Mouse (Mus musculus) heart, embryonic 10.5 days (tissue): ENCODE results near the gene Pea15a. TPM values are rescaled to one million over a fixed set of nuclear protein-coding genes. Genes with fewer than 3 reads are reported as not detected.
A peak's percentile ranks its signal among the peaks of the same experiment; 100 is the strongest.

ENCODE experiments used
- DNase-seq: peaks from one replicate; pipeline ENCODE4 v3.0.0-alpha.2; 2017; ENCODE audit warnings: low spot score
- H3K27ac ChIP-seq: fragments of 300-500 bp; sonication (generic); 2 replicates; pipeline ENCODE4 v1.5.1; 2016; ENCODE audit warnings: mild to moderate bottlenecking
- H3K27me3 ChIP-seq: fragments of 300-500 bp; sonication (generic); 2 replicates; pipeline ENCODE4 v1.6.1; 2016; ENCODE audit warnings: mild to moderate bottlenecking; ENCODE audit not compliant: poor library complexity, insufficient read depth, severe bottlenecking
- H3K36me3 ChIP-seq: fragments of 300-500 bp; sonication (generic); 2 replicates; pipeline ENCODE4 v1.6.1; 2016; ENCODE audit warnings: mild to moderate bottlenecking, moderate library complexity
- H3K4me1 ChIP-seq: fragments of 300-500 bp; sonication (generic); 2 replicates; pipeline ENCODE4 v1.6.1; 2016; ENCODE audit warnings: mild to moderate bottlenecking
- H3K4me3 ChIP-seq: fragments of 300-500 bp; sonication (generic); 2 replicates; pipeline ENCODE4 v1.5.1; 2016; ENCODE audit warnings: mild to moderate bottlenecking, moderate library complexity
- H3K9me3 ChIP-seq: fragments of 300-500 bp; sonication (generic); 2 replicates; pipeline ENCODE4 v1.6.1; 2016; ENCODE audit warnings: mild to moderate bottlenecking, moderate library complexity
- WGBS: fragments of 180-500 bp; shearing (Covaris S2); methylation state at CpG from one replicate; pipeline ENCODE4 v1.1.7; 2016; 5-methylcytosine and 5-hydroxymethylcytosine counted together
- polyA plus RNA-seq: library from polyadenylated mRNA; unstranded; fragments of >200 nt; fragmentation: Nextera tagmentation; extraction: Ambion mirVana; gene quantifications from 2 replicates; pipeline ENCODE4 v1.2.1, GENCODE M21; 2016

The Pea15a gene
- polyA plus RNA-seq, 1 experiment from 2014 or later = 115 TPM

DNA sequence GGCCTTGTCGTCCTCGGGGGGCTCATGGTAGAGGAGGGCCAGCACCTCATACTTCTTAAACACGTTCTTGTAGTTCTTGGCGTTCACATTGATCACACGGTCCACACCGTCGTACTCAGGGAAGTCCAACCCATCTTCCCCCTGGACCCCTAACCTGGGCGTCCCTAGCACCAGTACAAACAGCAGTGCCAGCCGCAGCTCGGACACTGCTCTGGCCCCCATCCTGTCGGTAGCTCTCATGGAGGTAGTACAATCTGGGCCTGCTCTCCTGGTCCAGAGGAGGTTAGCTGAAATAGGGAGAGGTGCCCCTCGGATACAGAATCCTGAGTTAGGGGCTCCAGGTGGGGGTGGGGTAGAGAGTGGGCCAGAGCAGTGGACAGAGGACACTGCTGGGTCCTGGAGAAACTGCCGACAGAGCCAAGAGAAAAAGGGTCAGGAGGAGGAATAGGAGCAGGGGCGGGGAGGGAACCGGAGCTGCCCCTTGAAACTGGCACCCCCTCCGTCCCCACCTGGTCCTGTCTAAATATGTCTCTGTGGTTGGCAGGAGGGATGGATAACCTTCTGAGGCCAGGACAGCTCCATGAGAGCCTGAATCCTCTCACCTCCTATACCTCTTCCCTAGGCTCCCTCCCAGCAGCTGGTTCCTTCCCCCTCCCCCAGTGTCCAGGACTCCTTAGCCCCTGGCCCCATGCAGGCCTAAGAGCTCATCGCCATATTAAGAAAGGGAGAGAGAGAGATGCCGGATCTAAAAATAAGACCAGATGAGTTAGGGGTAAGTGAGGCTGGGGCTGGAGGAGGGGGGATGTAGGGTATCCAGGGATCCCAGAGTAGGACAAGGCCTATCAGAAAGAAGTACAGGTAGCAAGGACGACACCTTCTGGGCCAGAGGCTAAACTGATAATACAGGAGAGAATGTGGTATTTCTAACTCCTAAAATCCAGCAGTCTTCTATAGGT lies 13.1 kb upstream of the Pea15a start, which contains the start of gene Casq1:
Casq1 (minus strand) TSS at position 418 of the 956 bp plus-strand sequence.
- H3K36me3 ChIP-seq = peaks cover 11% of the 10 kb centered on the region; the same call in 1 of the 2 replicates
- H3K4me3 ChIP-seq = peak within 1 kb of the TSS; percentile 41
- peaks cover 73% of the 10 kb centered on the region for H3K4me1 ChIP-seq
- no peak for DNase-seq
- H3K27me3 ChIP-seq = no peaks in the 10 kb centered on the region
- peak within 1 kb of the TSS; percentile 90 for H3K27ac ChIP-seq
- H3K9me3 ChIP-seq = no peaks in the 10 kb centered on the region
- 55% methylated on average over 19 of the region's 19 CpGs for WGBS

DNA sequence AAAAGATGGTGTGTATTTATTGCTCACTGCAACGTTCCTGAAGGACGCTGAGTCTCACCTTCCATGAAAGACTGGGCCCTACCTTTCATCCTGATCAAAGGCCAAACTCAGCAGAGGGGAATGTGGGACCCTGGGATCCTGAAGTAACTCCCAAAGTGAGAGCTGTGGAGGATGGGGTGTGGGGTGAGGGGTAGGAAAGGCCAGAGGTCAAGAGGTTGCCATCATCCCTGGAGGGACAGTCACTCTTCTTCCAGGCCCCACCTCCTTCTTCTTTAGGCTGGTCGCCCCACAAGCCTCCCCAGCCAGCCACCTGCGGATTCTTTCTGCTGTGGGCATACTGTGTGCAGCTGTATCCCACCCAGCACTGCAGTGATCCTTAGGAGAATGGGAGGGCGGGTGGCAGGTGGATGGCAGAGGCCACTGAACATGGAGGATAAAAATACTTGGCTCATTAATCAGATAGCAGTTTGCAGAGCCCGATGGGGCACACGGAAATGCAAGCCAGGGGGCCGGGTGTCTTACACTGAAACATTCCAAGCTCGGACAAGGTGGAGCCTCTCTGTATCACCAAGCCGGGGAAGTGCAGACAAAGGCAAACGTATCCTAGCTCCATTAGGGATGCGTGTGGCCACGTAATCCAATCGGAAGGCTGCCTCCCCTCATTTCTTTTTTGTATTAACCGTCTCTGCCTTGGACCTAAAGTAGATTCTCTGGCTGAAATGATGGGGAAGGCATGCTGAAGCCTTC lies 11.7 kb upstream of the Pea15a start:
- H3K4me1 ChIP-seq = peaks cover 71% of the 10 kb centered on the region
- H3K4me3 ChIP-seq = peak overlapping the region; percentile 41
- H3K9me3 ChIP-seq = no peaks in the 10 kb centered on the region
- H3K27me3 ChIP-seq = no peaks in the 10 kb centered on the region
- H3K27ac ChIP-seq = peak overlapping the region; percentile 90
- DNase-seq = no peak
- peaks cover 18% of the 10 kb centered on the region for H3K36me3 ChIP-seq
- WGBS = 45% methylated on average over 15 of the region's 15 CpGs

DNA sequence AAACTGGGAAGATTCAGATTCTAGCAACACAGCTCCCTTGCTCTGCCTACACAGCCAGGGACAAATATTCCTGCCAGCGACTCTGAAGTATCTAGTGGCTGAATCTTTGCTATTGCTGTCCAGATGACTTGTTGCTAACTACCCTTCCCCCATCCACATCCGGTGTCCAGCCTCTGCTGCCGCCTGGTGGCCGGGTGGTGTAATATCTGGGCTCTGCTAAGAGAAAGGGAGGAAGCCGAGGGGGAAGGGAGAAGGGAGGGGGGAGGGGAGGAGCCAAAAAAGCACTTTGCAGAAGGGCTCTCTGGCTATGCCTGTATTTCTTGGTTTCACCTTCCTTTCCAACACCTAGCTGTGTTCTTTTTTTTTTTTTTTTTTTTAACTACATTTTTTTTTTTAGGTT lies 10.5 kb upstream of the Pea15a start:
- H3K27ac ChIP-seq = peak overlapping the region; percentile 93
- peaks cover 29% of the 10 kb centered on the region for H3K36me3 ChIP-seq
- peaks cover 66% of the 10 kb centered on the region for H3K4me1 ChIP-seq
- H3K27me3 ChIP-seq = no peaks in the 10 kb centered on the region
- H3K4me3 ChIP-seq = peak overlapping the region; percentile 51
- DNase-seq = peak; percentile 96
- no peaks in the 10 kb centered on the region for H3K9me3 ChIP-seq
- WGBS = 0% methylated on average over 5 of the region's 5 CpGs

DNA sequence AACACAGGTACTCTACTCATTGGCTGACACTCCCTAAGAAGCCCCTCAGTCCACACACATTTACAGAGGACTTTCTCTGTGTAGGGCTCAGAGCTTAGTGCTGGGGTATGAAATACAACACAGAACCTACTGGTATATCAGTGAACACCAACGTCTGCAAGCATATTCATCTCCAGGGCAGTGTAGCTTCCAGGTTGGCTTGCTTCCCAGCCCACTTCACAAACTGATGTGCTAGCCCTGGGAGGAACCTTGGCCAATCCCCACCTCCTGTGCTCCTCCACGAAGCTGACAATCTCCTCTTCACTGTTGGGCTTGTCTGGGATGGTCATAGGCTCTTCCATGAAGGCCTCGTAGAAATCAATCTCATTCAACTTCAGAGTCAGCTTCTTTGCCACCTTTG lies 8.1 kb upstream of the Pea15a start:
- H3K27me3 ChIP-seq = no peaks in the 10 kb centered on the region
- no peak overlapping the region for H3K4me3 ChIP-seq
- no peaks in the 10 kb centered on the region for H3K9me3 ChIP-seq
- no peak overlapping the region for H3K27ac ChIP-seq
- peaks cover 33% of the 10 kb centered on the region for H3K36me3 ChIP-seq
- peaks cover 42% of the 10 kb centered on the region for H3K4me1 ChIP-seq
- no peak for DNase-seq
- 61% methylated on average over 3 of the region's 3 CpGs for WGBS

DNA sequence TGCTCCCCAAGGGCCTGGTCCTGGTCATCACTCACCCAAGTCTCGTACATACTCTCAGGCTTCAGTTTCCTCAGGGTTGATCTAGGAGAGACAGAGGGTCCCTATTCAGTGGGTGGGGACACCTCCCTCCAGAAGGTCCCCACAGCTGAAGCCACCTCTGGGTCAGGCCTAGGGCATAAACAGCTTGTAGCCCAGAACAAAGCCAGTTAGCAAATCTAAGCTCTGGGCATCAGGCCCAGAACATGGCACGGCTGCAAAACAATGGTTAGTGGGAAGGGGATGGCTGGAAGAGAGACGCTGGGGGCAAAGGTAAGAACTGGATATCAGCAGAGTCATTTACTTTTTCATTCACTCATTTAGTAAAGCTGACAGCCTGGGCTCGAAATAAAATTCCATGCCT lies 7.2 kb upstream of the Pea15a start:
- no peaks in the 10 kb centered on the region for H3K9me3 ChIP-seq
- H3K27me3 ChIP-seq = no peaks in the 10 kb centered on the region
- no peak overlapping the region for H3K4me3 ChIP-seq
- WGBS = 78% methylated on average over 4 of the region's 4 CpGs
- peak overlapping the region; percentile 32; the same call in 1 of the 2 replicates for H3K27ac ChIP-seq
- H3K4me1 ChIP-seq = peaks cover 32% of the 10 kb centered on the region
- no peak for DNase-seq
- H3K36me3 ChIP-seq = peaks cover 37% of the 10 kb centered on the region

DNA sequence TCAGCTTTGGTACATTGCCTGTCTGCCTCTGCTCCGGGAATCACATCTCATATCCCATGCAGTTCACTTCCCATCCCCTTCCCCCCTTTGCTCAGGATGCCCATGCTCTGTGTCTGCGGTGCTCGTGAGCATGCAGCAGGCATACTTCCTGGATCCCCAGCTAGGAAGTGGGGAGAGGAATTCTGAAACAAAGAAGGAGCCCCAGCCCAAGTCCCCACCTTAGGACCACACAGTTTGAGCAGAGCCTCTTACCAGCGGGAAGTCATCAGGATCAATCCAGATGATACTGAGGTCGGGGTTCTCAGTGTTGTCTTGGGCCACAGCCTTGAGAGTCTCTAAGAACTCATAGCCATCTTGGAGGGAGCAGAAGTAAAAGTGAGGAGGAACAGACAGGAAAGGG lies 6.2 kb upstream of the Pea15a start:
- 48% methylated on average over 5 of the region's 5 CpGs for WGBS
- Histone ChIP-seq H3K4me3 (no peak overlapping the region), H3K27me3 (no peaks in the 10 kb centered on the region), H3K9me3 (no peaks in the 10 kb centered on the region), H3K27ac (peak overlapping the region; percentile 62), H3K36me3 (peaks cover 37% of the 10 kb centered on the region), H3K4me1 (peaks cover 22% of the 10 kb centered on the region)
- no peak for DNase-seq

DNA sequence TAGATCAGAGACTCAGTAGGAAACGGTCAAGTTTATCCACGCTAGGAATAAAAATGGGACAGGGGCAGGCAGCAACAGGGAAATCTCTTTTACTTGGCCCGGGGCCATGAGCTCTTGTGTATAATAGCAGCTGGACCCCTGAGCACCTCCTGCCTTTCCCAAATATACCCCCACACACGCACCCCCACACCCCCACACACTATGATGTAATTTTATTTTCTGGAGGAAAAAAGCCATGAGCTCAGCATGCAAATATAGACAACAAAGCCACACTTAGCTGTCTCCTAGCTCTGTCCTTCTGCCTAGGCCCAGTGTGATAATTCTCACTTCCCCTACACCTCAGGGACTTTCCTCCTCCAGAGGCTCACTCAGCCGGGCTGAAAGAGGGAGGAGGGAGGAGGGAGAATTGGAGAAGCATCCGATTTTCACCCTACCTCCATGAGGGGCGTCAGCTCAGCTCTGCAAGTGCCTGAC lies 544 bp upstream of the Pea15a start:
- 23% methylated on average over 7 of the region's 7 CpGs for WGBS
- Histone ChIP-seq H3K9me3 (no peaks in the 10 kb centered on the region), H3K27ac (peak overlapping the region; percentile 92), H3K4me3 (peak overlapping the region; percentile 74), H3K27me3 (no peaks in the 10 kb centered on the region), H3K4me1 (peaks cover 52% of the 10 kb centered on the region), H3K36me3 (peaks cover 8% of the 10 kb centered on the region; the same call in 1 of the 2 replicates)
- no peak for DNase-seq

DNA sequence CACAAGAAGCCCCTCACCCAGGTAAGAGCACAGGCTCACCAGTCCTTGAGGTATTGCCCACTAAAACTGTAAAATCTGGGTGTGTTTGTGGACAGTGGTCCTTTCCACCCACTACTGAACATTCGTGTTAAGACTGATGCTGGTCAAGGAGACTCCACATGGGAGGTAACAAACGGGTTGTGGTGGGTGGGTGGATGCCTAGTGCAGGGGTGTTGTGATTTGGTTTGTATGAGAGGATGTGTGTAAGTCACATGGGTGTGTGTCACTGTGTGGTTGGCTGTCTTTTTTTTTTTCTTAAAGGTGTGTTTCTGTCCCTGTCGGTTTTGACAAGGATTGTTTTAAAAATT lies 890 bp downstream of the Pea15a start:
- Histone ChIP-seq H3K4me3 (peak overlapping the region; percentile 74), H3K4me1 (peaks cover 67% of the 10 kb centered on the region), H3K9me3 (no peaks in the 10 kb centered on the region), H3K27me3 (no peaks in the 10 kb centered on the region), H3K27ac (peak overlapping the region; percentile 92), H3K36me3 (peaks cover 12% of the 10 kb centered on the region)
- no peak for DNase-seq
- 13% methylated on average over 3 of the region's 3 CpGs for WGBS

DNA sequence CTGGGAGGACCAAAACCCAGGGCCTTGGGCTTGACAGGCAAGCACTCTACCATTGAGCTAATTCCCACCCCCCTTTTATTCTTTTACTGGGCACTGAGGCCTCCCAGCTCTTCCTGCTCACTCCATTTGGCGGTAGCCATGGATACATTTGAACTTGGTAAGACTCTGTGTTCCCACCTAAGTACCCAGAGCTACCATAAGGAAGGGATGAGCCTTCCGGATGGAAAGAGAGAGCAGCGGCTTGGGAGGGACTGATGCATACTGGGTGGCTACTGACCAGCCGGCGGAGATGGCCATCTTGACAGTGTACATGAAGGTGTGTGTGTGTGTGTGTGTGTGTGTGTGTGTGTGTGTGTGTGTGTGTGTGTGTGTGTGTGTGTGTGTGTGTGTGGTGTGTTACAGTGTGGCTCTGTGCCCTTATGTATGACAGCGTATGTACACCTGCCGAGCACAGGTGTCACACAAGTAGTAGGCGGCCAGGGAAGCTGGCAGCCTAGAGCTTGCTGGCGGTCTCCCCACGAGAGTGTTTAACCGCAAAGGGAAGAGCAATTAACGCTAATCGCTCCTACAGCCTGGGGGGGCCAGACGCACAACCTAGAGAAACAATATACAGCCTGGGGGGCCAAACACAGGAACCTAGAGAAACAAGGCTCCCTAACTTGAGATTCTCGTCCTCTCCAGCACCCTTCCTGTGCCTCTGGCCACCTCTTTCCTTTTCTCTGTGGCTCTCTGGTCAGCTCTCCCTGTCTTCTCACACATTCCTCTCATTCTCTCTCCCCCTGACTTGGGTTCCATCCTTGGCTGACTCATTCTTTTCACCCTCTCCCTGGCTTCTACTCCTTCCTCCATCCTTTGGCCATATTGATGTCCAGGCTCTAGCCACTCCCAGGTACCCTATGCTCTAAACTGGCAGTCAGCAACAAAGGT lies 1.5 kb downstream of the Pea15a start:
- no peaks in the 10 kb centered on the region for H3K9me3 ChIP-seq
- peaks cover 19% of the 10 kb centered on the region for H3K36me3 ChIP-seq
- H3K4me1 ChIP-seq = peaks cover 67% of the 10 kb centered on the region
- H3K27me3 ChIP-seq = no peaks in the 10 kb centered on the region
- peak overlapping the region; percentile 74 for H3K4me3 ChIP-seq
- DNase-seq = no peak
- WGBS = 45% methylated on average over 15 of the region's 15 CpGs
- peak overlapping the region; percentile 92 for H3K27ac ChIP-seq

DNA sequence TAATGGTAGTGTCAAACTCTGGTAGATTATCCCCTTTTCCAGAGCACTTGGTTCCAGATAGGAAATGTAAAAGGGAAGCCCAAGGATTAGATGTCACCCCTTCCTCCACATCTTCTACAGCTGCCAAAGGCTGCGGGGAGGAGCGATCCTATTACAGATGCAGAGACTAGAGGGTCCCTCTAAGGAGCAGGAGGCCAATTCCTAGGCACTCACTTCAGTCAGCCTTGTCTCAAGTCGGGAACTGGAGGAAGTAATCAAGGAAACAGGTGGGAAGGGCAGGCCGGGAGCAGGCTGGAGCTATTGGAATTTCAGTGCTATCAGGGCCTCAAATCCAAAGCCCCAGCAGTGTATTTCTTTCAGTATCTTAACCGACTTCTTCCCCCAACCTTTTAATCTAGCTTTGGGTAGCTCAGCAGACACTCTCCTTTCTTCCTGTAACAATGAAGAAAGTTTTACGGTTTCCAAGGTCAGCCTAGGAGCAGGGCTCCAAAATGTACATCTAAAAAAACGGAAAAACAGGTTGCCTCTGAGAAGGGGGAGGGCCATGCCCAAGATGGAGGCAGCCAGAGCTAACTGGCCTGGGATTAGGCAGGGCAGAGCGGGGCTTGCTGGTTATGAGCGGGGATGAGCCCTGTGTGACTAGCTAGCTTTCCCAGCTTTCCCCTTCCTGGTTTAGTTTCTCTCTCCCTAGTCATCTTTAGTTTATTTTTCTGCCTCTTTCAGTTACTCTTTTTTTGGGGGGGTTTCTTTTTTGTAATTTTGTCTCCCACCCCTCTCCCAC lies 2.4 kb downstream of the Pea15a start:
- 23% methylated on average over 9 of the region's 9 CpGs for WGBS
- Histone ChIP-seq H3K36me3 (peaks cover 23% of the 10 kb centered on the region), H3K4me3 (peak overlapping the region; percentile 74), H3K4me1 (peaks cover 67% of the 10 kb centered on the region), H3K9me3 (no peaks in the 10 kb centered on the region), H3K27me3 (no peaks in the 10 kb centered on the region), H3K27ac (peak overlapping the region; percentile 92)
- no peak for DNase-seq

DNA sequence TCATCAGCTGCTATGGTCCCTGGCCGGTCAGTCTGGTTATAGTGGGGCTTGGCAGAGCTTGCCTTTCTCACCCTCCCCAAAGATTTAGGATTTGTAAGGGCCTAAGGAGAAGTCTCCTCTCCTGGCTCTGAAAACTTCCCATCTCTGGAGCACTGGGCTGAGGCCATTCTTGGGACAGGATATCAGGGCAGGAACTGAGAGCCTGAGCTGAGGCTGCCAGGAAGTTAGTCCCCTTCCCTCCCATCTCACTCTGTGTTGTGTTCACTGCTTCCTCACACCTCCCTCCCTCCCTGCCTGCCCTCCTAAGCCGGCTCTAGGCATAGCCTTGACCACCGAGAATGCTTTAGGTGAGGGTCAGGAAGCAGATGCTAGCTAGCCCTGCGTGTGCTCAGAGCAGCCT lies 3.0 kb downstream of the Pea15a start:
- peaks cover 67% of the 10 kb centered on the region for H3K4me1 ChIP-seq
- DNase-seq = no peak

More for the DNA sequence above, 3.0 kb downstream of the Pea15a start:
- Histone ChIP-seq H3K27me3 (no peaks in the 10 kb centered on the region), H3K27ac (peak overlapping the region; percentile 92), H3K4me3 (peak overlapping the region; percentile 28; the same call in 1 of the 2 replicates), H3K36me3 (peaks cover 28% of the 10 kb centered on the region), H3K9me3 (no peaks in the 10 kb centered on the region)
- WGBS = 9% methylated on average over 4 of the region's 4 CpGs
